Mouse (Mus musculus) MEL (cell line): Measurements from ENCODE around the gene Tmem206. TPM values are rescaled to one million over a fixed set of nuclear protein-coding genes. Genes with fewer than 3 reads are reported as not detected.

Experiments
- CHD1 ChIP-seq: IDR thresholded peaks from 2 replicates; pipeline ENCODE4 v1.6.1; 2012; ENCODE audit warnings: low read depth, mild to moderate bottlenecking, inconsistent platforms, low read length, improper control_type of control experiment
- EP300 ChIP-seq, 2 experiments: IDR thresholded peaks; 2 replicates each; pipeline ENCODE4 v1.6.1; 2011; ENCODE audit warnings: improper control_type of control experiment in 2 of 2, low read length in 2 of 2, low read depth in 1 of 2, mild to moderate bottlenecking in 1 of 2
- ETS1 ChIP-seq: IDR thresholded peaks from 2 replicates; pipeline ENCODE4 v1.6.1; 2012; ENCODE audit warnings: low read depth, mild to moderate bottlenecking, inconsistent platforms, low read length, improper control_type of control experiment, moderate library complexity
- HCFC1 ChIP-seq: IDR thresholded peaks from 2 replicates; pipeline ENCODE4 v1.6.1; 2012; ENCODE audit warnings: low read depth, mild to moderate bottlenecking, inconsistent platforms, low read length, improper control_type of control experiment, moderate library complexity
- MYC ChIP-seq: IDR thresholded peaks from 2 replicates; pipeline ENCODE4 v1.6.1; 2011; ENCODE audit warnings: low read depth, mild to moderate bottlenecking, low read length, improper control_type of control experiment, moderate library complexity
- NELFE ChIP-seq: IDR thresholded peaks from 2 replicates; pipeline ENCODE4 v1.6.1; 2011; ENCODE audit warnings: low read depth, low read length, improper control_type of control experiment
- POLR2AphosphoS5 ChIP-seq: IDR thresholded peaks from 2 replicates; pipeline ENCODE4 v1.6.1; 2012; ENCODE audit warnings: low read depth, borderline replicate concordance, mild to moderate bottlenecking, inconsistent platforms, low read length, moderate library complexity, mixed read lengths
- RCOR1 ChIP-seq: IDR thresholded peaks from 2 replicates; pipeline ENCODE4 v1.6.1; 2012; ENCODE audit warnings: low read depth, mild to moderate bottlenecking, inconsistent platforms, low read length, improper control_type of control experiment
- TBP ChIP-seq: IDR thresholded peaks from 2 replicates; pipeline ENCODE4 v1.8.0; 2011; ENCODE audit warnings: low read depth, low read length, improper control_type of control experiment
- ZKSCAN1 ChIP-seq: IDR thresholded peaks from 2 replicates; pipeline ENCODE4 v1.6.1; 2012; ENCODE audit warnings: low read depth, mild to moderate bottlenecking, inconsistent platforms, low read length, improper control_type of control experiment, moderate library complexity
- ZMIZ1 ChIP-seq: IDR thresholded peaks from 2 replicates; pipeline ENCODE4 v1.6.1; 2012; ENCODE audit warnings: low read depth, mild to moderate bottlenecking, inconsistent platforms, low read length, improper control_type of control experiment, moderate library complexity
- ZNF384 ChIP-seq: IDR thresholded peaks from 2 replicates; pipeline ENCODE4 v1.6.1; 2012; ENCODE audit warnings: low read depth, mild to moderate bottlenecking, inconsistent platforms, low read length, improper control_type of control experiment
- polyA plus RNA-seq, 2 experiments: library from polyadenylated mRNA; stranded (reverse) in 1 of 2; unstranded in 1 of 2; fragments of >175 nt in 1 of 2; fragments of >200 nt in 1 of 2; gene quantifications; 2 replicates each; pipeline versions ENCODE4 v1.2.1 to v1.2.4; 2012; ENCODE audit warnings: low replicate concordance in 2 of 2, low read depth in 1 of 2; ENCODE audit not compliant: insufficient read length in 2 of 2, insufficient read depth in 1 of 2, missing spikeins in 1 of 2
- total RNA-seq: library from RNA; depleted of rRNA; stranded (reverse); fragments of 300-350 nt; gene quantifications from 2 replicates; pipeline ENCODE4 v1.2.3, GENCODE M21; 2012; rRNA removed

Gene Tmem206
- total and polyA plus RNA-seq, 3 experiments: 14.3 to 16.2 TPM; not detected in 1

GRCm38 (mm10) chr1:191396897-191397849, 71.5 kb downstream of the Tmem206 start (continued):
- TF ChIP-seq NELFE (peak; percentile 90), RCOR1 (no peak), POLR2AphosphoS5 (no peak), ETS1 (0 out of 2 replicates have a peak, but pooled peaks have one; percentile 37), ZMIZ1 (peak; percentile 68), ZNF384 (no peak), TBP (peak; percentile 85), ZKSCAN1 (no peak), MYC (0 out of 2 replicates have a peak, but pooled peaks have one; percentile 53), EP300 (IDR thresholded peaks at IDR 0.05; ENCODE audit: low read depth in 1 of 2, low read length in 2 of 2) (no peak), HCFC1 (peak; percentile 62), CHD1 (no peak)

Other genes with a start within 250 kb of the Tmem206 start
- 1.5 and 2.4 TPM in 2 replicates for gene Batf3, start 228.1 kb upstream of the Tmem206 start, total RNA-seq
- gene Batf3, start 228.1 kb upstream of the Tmem206 start, polyA plus RNA-seq: 1 to 10 TPM in 1 of 2 experiments, not detected in 1; 2.4 TPM
- gene Fam71a, start 161.1 kb upstream of the Tmem206 start, total RNA-seq: not detected in 2 replicates
- gene Fam71a, start 161.1 kb upstream of the Tmem206 start, polyA plus RNA-seq: not detected
- 0.46 and 2.5 TPM in 2 replicates for gene Atf3, start 107.9 kb upstream of the Tmem206 start, total RNA-seq
- 1 to 10 TPM in 1 of 2 experiments, not detected in 1; 1.4 TPM for gene Atf3, start 107.9 kb upstream of the Tmem206 start, polyA plus RNA-seq
- 43.3 and 53.2 TPM in 2 replicates for gene Nenf, start 7.7 kb upstream of the Tmem206 start, total RNA-seq
- 10 to 100 TPM in 1 of 2 experiments, not detected in 1; 49.4 TPM for gene Nenf, start 7.7 kb upstream of the Tmem206 start, polyA plus RNA-seq
- gene Ppp2r5a, start 77.4 kb downstream of the Tmem206 start, total RNA-seq: 46.6 and 55.7 TPM in 2 replicates
- 10 to 100 TPM in 1 of 2 experiments, not detected in 1; 48.6 TPM for gene Ppp2r5a, start 77.4 kb downstream of the Tmem206 start, polyA plus RNA-seq
- 37.2 and 42.3 TPM in 2 replicates for gene Dtl, start 249.6 kb downstream of the Tmem206 start, total RNA-seq
- gene Dtl, start 249.6 kb downstream of the Tmem206 start, polyA plus RNA-seq: 10 to 100 TPM; 53.5 to 64.6 TPM
- 44.2 and 47.2 TPM in 2 replicates for gene Ints7, start 249.7 kb downstream of the Tmem206 start, total RNA-seq
- 10 to 100 TPM; 83.5 to 84.5 TPM for gene Ints7, start 249.7 kb downstream of the Tmem206 start, polyA plus RNA-seq